Mouse (Mus musculus): ENCODE data around the gene Art4. TPM values are rescaled to one million over a fixed set of nuclear protein-coding genes. Genes with fewer than 3 reads are reported as not detected.

The Art4 gene
- polyA plus RNA-seq (2014; fragmentation: Illumina TruSeq; extraction: RNeasy Lipid Tissue Mini Kit (QIAGEN cat#74804); ENCODE audit: low read depth, low replicate concordance), result 4.3 TPM

GRCm38 (mm10) chr6:136857186-136857872 is at the start of gene Art4:
Gene Art4, minus strand, starts transcription at chr6:136857733.

GRCm38 (mm10) chr6:136875670-136876069 is 18.1 kb upstream of the Art4 start, which contains the start of gene Mgp:
Gene Mgp, minus strand, starts transcription at chr6:136875823.

GRCm38 (mm10) chr6:136835352-136835751 is 22.2 kb downstream of the Art4 start, which contains the start of gene Smco3:
Gene Smco3, minus strand, starts transcription at chr6:136835452.

GRCm38 (mm10) chr6:136827881-136828561 is 29.5 kb downstream of the Art4 start, which contains the start of gene Wbp11:
Gene Wbp11, minus strand, starts transcription at chr6:136828233.

GRCm38 (mm10) chr6:136827516-136827880 is 30.0 kb downstream of the Art4 start, which contains the start of gene BC049715:
Gene BC049715, plus strand, starts transcription at chr6:136827626.

GRCm38 (mm10) chr6:136808014-136808417 is 49.5 kb downstream of the Art4 start, which contains the start of gene H2afj:
Gene H2afj, plus strand, starts transcription at chr6:136808244.

GRCm38 (mm10) chr6:136803739-136804633 is 53.5 kb downstream of the Art4 start, which contains the start of gene Hist4h4:
Gene Hist4h4, minus strand, starts transcription at chr6:136804415.

Other genes with a start within 250 kb of the Art4 start
- 22.2 TPM for gene Plbd1, start 195.8 kb downstream of the Art4 start, polyA plus RNA-seq (2014; fragmentation: Illumina TruSeq; extraction: RNeasy Lipid Tissue Mini Kit (QIAGEN cat#74804); ENCODE audit: low read depth, low replicate concordance)
- not detected for gene Gucy2c, start 76.0 kb downstream of the Art4 start, polyA plus RNA-seq (2014; fragmentation: Illumina TruSeq; extraction: RNeasy Lipid Tissue Mini Kit (QIAGEN cat#74804); ENCODE audit: low read depth, low replicate concordance)
- gene Hist4h4, start 53.3 kb downstream of the Art4 start, polyA plus RNA-seq (2014; fragmentation: Illumina TruSeq; extraction: RNeasy Lipid Tissue Mini Kit (QIAGEN cat#74804); ENCODE audit: low read depth, low replicate concordance), result not detected
- 11.4 TPM for gene H2afj, start 49.5 kb downstream of the Art4 start, polyA plus RNA-seq (2014; fragmentation: Illumina TruSeq; extraction: RNeasy Lipid Tissue Mini Kit (QIAGEN cat#74804); ENCODE audit: low read depth, low replicate concordance)
- 0.70 TPM for gene BC049715, start 30.1 kb downstream of the Art4 start, polyA plus RNA-seq (2014; fragmentation: Illumina TruSeq; extraction: RNeasy Lipid Tissue Mini Kit (QIAGEN cat#74804); ENCODE audit: low read depth, low replicate concordance)
- 102 TPM for gene Wbp11, start 29.5 kb downstream of the Art4 start, polyA plus RNA-seq (2014; fragmentation: Illumina TruSeq; extraction: RNeasy Lipid Tissue Mini Kit (QIAGEN cat#74804); ENCODE audit: low read depth, low replicate concordance)
- 0.93 TPM for gene Smco3, start 22.3 kb downstream of the Art4 start, polyA plus RNA-seq (2014; fragmentation: Illumina TruSeq; extraction: RNeasy Lipid Tissue Mini Kit (QIAGEN cat#74804); ENCODE audit: low read depth, low replicate concordance)
- gene Mgp, start 18.1 kb upstream of the Art4 start, polyA plus RNA-seq (2014; fragmentation: Illumina TruSeq; extraction: RNeasy Lipid Tissue Mini Kit (QIAGEN cat#74804); ENCODE audit: low read depth, low replicate concordance), result 110 TPM
- not detected for gene Erp27, start 64.4 kb upstream of the Art4 start, polyA plus RNA-seq (2014; fragmentation: Illumina TruSeq; extraction: RNeasy Lipid Tissue Mini Kit (QIAGEN cat#74804); ENCODE audit: low read depth, low replicate concordance)
- not detected for gene Pde6h, start 66.1 kb upstream of the Art4 start, polyA plus RNA-seq (2014; fragmentation: Illumina TruSeq; extraction: RNeasy Lipid Tissue Mini Kit (QIAGEN cat#74804); ENCODE audit: low read depth, low replicate concordance)
- 21.1 TPM for gene Arhgdib, start 84.2 kb upstream of the Art4 start, polyA plus RNA-seq (2014; fragmentation: Illumina TruSeq; extraction: RNeasy Lipid Tissue Mini Kit (QIAGEN cat#74804); ENCODE audit: low read depth, low replicate concordance)

Measured in adrenal gland, adult 10 weeks (tissue).